Mouse (Mus musculus) left cerebral cortex, postnatal 36 days (tissue): Measurements from ENCODE around the gene Lta. TPM values are rescaled to one million over a fixed set of nuclear protein-coding genes. Genes with fewer than 3 reads are reported as not detected.
"Not testable (repeated sequence)": the region's sequence is repeated elsewhere in the genome, so short reads cannot be mapped to it uniquely, and the experiment has no call there.

Experiments
- DNase-seq, 2 experiments: peaks; one replicate each; pipeline ENCODE4 v3.0.0; 2021 to 2022; ENCODE audit warnings: low spot score in 2 of 2, mixed read lengths in 1 of 2
- intact Hi-C: fragments of 180-260 bp; cut with DNase I; formaldehyde crosslinking; loops from one replicate; pipeline ENCODE4 v1.15.1; 2025
- total RNA-seq, 2 experiments: library from RNA; stranded (reverse); gene quantifications; 2 replicates each; pipeline ENCODE4 v1.2.3; 2021

The Lta gene
- total RNA-seq, 2 experiments from 2014 or later: 0.44 to 1.1 TPM

- intact Hi-C loops: loop anchor here (5.0 kb wide), 1 partner anchor 404 kb away; the partner anchor contains the start of genes Dxo and Stk19
- DNase-seq: peak; percentile 97 to 98
These were observed 36.3 kb upstream of the Lta start, which contains the start of gene Ddx39b for GRCm38 (mm10) chr17:35241305-35242014. TSS of gene Ddx39b (plus strand) at chr17:35241746.

GRCm38 (mm10) chr17:35240384-35241304 is 35.5 kb upstream of the Lta start:
- intact Hi-C loops: loop anchor here (5.0 kb wide), 1 partner anchor 403 kb away; the partner anchor contains the start of genes Dxo and Stk19
- no peak for DNase-seq

- no peak for DNase-seq
- intact Hi-C loops: loop anchor here (5.0 to 10.0 kb wide), 5 partner anchors 117 to 647 kb away; partner anchors contain the start of genes C2, Csnk2b, Dxo and Ehmt2
These were observed 34.5 kb upstream of the Lta start for GRCm38 (mm10) chr17:35239700-35240099.

GRCm38 (mm10) chr17:35237504-35237903 is 32.4 kb upstream of the Lta start:
- intact Hi-C loops: loop anchor here (2.0 to 10.0 kb wide), 5 partner anchors 73 to 645 kb away; partner anchors contain the start of genes C2, Csnk2b, Ehmt2 and Gpank1

GRCm38 (mm10) chr17:35236996-35237395 is 31.8 kb upstream of the Lta start:
- DNase-seq: no peak
- intact Hi-C loops: loop anchor here (2.0 to 10.0 kb wide), 5 partner anchors 72 to 645 kb away; partner anchors contain the start of genes C2, Csnk2b, Ehmt2 and Gpank1

More at GRCm38 (mm10) chr17:35237504-35237903, 32.4 kb upstream of the Lta start:
- no peak for DNase-seq

GRCm38 (mm10) chr17:35236390-35236746 is 31.2 kb upstream of the Lta start:
- intact Hi-C loops: loop anchor here (2.0 to 10.0 kb wide), 5 partner anchors 72 to 644 kb away; partner anchors contain the start of genes C2, Csnk2b, Ehmt2 and Gpank1
- peak; percentile 99 for DNase-seq

- peak; percentile 89 to 91 for DNase-seq
- intact Hi-C loops: loop anchor here (2.0 to 10.0 kb wide), 5 partner anchors 71 to 644 kb away; partner anchors contain the start of genes C2, Csnk2b, Ehmt2 and Gpank1
These were observed 30.7 kb upstream of the Lta start, which contains the start of gene Nfkbil1 for GRCm38 (mm10) chr17:35235614-35236389. TSS of gene Nfkbil1 (minus strand) at chr17:35235792.

- no peak for DNase-seq
- intact Hi-C loops: loop anchor here (5.0 to 10.0 kb wide), 5 partner anchors 38 to 643 kb away; partner anchors contain the start of genes C2, Csnk2b, Ehmt2 and Gpank1
These were observed 29.8 kb upstream of the Lta start for GRCm38 (mm10) chr17:35234903-35235302.

- intact Hi-C loops: loop anchor here (5.0 to 10.0 kb wide), 2 partner anchors 37 to 229 kb away; partner anchors contain the start of gene Vars
- DNase-seq: not testable (repeated sequence)
These were observed 28.9 kb upstream of the Lta start for GRCm38 (mm10) chr17:35234090-35234489.

- DNase-seq: no peak
- intact Hi-C loops: loop anchor here (2.0 to 10.0 kb wide), 3 partner anchors 36 to 229 kb away; partner anchors contain the start of gene Vars
These were observed 28.2 kb upstream of the Lta start, which contains the start of gene Atp6v1g2 for GRCm38 (mm10) chr17:35233114-35233980. TSS of gene Atp6v1g2 (plus strand) at chr17:35233660.

GRCm38 (mm10) chr17:35232659-35233058 is 27.5 kb upstream of the Lta start:
- DNase-seq: no peak
- intact Hi-C loops: loop anchor here (2.0 to 10.0 kb wide), 3 partner anchors 35 to 228 kb away; partner anchors contain the start of gene Vars

- intact Hi-C loops: loop anchor here (2.0 to 10.0 kb wide), 3 partner anchors 35 to 227 kb away; partner anchors contain the start of gene Vars
These were observed 26.9 kb upstream of the Lta start for GRCm38 (mm10) chr17:35232043-35232442.

GRCm38 (mm10) chr17:35231022-35231421 is 25.9 kb upstream of the Lta start:
- intact Hi-C loops: loop anchor here (5.0 to 10.0 kb wide), 2 partner anchors 34 to 226 kb away; partner anchors contain the start of gene Vars
- DNase-seq: no peak

More at GRCm38 (mm10) chr17:35232043-35232442, 26.9 kb upstream of the Lta start:
- peak; percentile 72 to 81 for DNase-seq

GRCm38 (mm10) chr17:35226561-35227046 is 21.5 kb upstream of the Lta start:
- DNase-seq: no peak
- intact Hi-C loops: no loop called here

- no peak for DNase-seq
- intact Hi-C loops: no loop called here
These were observed 20.3 kb upstream of the Lta start for GRCm38 (mm10) chr17:35225456-35225855.

GRCm38 (mm10) chr17:35224641-35225040 is 19.5 kb upstream of the Lta start:
- no peak for DNase-seq

GRCm38 (mm10) chr17:35222299-35222698 is 17.1 kb upstream of the Lta start:
- DNase-seq: no peak
- intact Hi-C loops: no loop called here

More at GRCm38 (mm10) chr17:35224641-35225040, 19.5 kb upstream of the Lta start:
- intact Hi-C loops: no loop called here
